21 mouse cellular contexts compared by ENCODE assay signal in the genomic region with DNA sequence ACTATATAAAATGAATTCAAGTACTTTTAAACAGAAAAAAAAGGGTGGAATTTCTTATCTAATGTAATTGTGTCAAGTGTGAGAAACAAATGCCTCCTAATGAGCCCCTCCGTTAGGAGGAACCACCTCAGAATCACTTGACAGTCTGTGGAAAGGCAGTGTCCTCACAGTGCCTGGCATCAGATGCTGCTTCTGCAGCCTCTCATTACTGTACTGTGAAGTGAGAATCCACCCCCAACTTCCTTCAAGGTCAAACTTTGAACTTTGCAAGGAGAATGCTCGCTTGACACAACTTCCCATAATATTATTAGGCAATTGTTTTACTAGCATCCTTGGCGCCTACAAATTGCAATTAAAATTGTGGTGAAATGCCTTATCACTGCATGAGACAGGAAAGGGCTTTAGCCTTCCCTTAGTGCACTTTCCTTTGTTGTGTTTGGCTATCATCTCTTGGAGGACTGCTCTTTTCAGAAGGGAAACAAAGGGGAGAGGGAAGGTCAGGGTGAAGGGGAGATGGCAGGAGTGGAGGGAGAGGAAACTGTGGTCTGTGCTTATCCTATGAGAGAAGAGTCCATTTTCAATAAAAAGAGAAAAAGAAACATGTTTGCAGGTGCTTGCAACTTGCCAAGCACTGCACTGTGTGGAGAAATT. TPM values are rescaled to one million over a fixed set of nuclear protein-coding genes. Genes with fewer than 3 reads are reported as not detected.
DNase-seq lines count a peak whose midpoint lies in the region; ATAC-seq and TF ChIP-seq lines count a peak whose summit lies in the region.
"Had no signal": no experiment of that assay in that cellular context is flagged by ENCODE, and none has a peak within 500 bp of the region (broad histone marks: within the 10 kb centered on the region; RNA-seq: fewer than 3 reads in every experiment).

No protein-coding gene starts in this region.

- peaks cover 6% of the 10 kb centered on the region; the same call in 1 of the 2 replicates for H3K4me1 ChIP-seq in kidney, adult 2 months (ENCODE audit: control insufficient read depth, insufficient read depth, low read length)
- H3K4me1 ChIP-seq in kidney, embryonic 14.5 days (ENCODE audit: control insufficient read depth, insufficient read depth, low read length): no peaks in the 10 kb centered on the region
- H3K4me1 ChIP-seq in heart, embryonic 11.5 days (ENCODE audit: control insufficient read depth, insufficient read depth, low read length): 0 out of 2 replicates have a peak, but pooled peaks cover 6% of the 10 kb centered on the region
- 0 out of 2 replicates have a peak, but pooled peaks cover 4% of the 10 kb centered on the region for H3K4me1 ChIP-seq in liver, embryonic 13.5 days (replicated peaks)
- H3K4me1 ChIP-seq: forebrain, embryonic 12.5 days; intestine, embryonic 15.5 days had no signal

- ATAC-seq in kidney, embryonic 14.5 days (ENCODE audit: low FRiP score, low TSS enrichment): no peak
- ATAC-seq in heart, embryonic 11.5 days (replicated peaks; ENCODE audit: insufficient number of reproducible peaks, low FRiP score, low TSS enrichment): peak; percentile 55; the same call in 1 of the 2 replicates
- ATAC-seq in liver, embryonic 13.5 days (ENCODE audit: low read depth): 0 out of 2 replicates have a peak, but pooled peaks have one; percentile 26
- ATAC-seq: intestine, embryonic 15.5 days; midbrain, embryonic 16.5 days; Patski had no signal

- H3K4me2 ChIP-seq in kidney, embryonic 14.5 days (replicated peaks; ENCODE audit: low read depth, low read length): no peak overlapping the region
- no peak overlapping the region for H3K4me2 ChIP-seq in heart, embryonic 11.5 days
- H3K4me2 ChIP-seq in liver, embryonic 13.5 days: no peak overlapping the region
- H3K4me2 ChIP-seq: forebrain, embryonic 12.5 days; hindbrain, embryonic 14.5 days; intestine, embryonic 15.5 days had no signal

- H3K4me3 ChIP-seq in kidney, adult 2 months (ENCODE audit: insufficient read depth, low read depth, low read length): no peak overlapping the region
- H3K4me3 ChIP-seq in kidney, embryonic 14.5 days (ENCODE audit: low read length): no peak overlapping the region
- H3K4me3 ChIP-seq in heart, embryonic 11.5 days (ENCODE audit: low read depth, low read length): no peak overlapping the region
- H3K4me3 ChIP-seq in liver, embryonic 13.5 days (replicated peaks): no peak overlapping the region
- H3K4me3 ChIP-seq: forebrain, embryonic 12.5 days; intestine, embryonic 15.5 days; megakaryocyte, embryonic 14.5 days had no signal

- 56% methylated on average over 3 of the region's 3 CpGs for WGBS in kidney, adult 2 months
- 55% methylated on average over 3 of the region's 3 CpGs for WGBS in kidney, embryonic 14.5 days
- 33% methylated on average over 3 of the region's 3 CpGs for WGBS in heart, embryonic 11.5 days (ENCODE audit: insufficient replicate concordance)
- WGBS in liver, embryonic 13.5 days (ENCODE audit: insufficient replicate concordance): 26% methylated on average over 3 of the region's 3 CpGs

- TF ChIP-seq CTCF in kidney, adult 2 months (conservative IDR thresholded peaks at IDR 0.05; ENCODE audit: insufficient read depth, insufficient read length, low read depth, low read length): no peak

- H3K9me3 ChIP-seq in kidney, embryonic 14.5 days (ENCODE audit: control insufficient read depth, low read length): no peaks in the 10 kb centered on the region
- H3K9me3 ChIP-seq in heart, embryonic 11.5 days (replicated peaks; ENCODE audit: control insufficient read depth, low read length): no peaks in the 10 kb centered on the region
- no peaks in the 10 kb centered on the region for H3K9me3 ChIP-seq in liver, embryonic 13.5 days (replicated peaks)
- H3K9me3 ChIP-seq: forebrain, embryonic 12.5 days; intestine, embryonic 15.5 days; megakaryocyte, embryonic 14.5 days had no signal

- peak; percentile 33 for DNase-seq in kidney, adult 2 months
- peak; percentile 14 for DNase-seq in 416B (ENCODE audit: low read depth)
- no peak for DNase-seq in liver, embryonic 13.5 days
- no peak for DNase-seq in urinary bladder, postnatal 25 days (ENCODE audit: low spot score)
- no peak for DNase-seq in gastrocnemius, postnatal 14 days
- DNase-seq: adrenal gland, postnatal 25 days; cerebellum, adult 18-20 months; cerebellum, postnatal 36 days; gastrocnemius, postnatal 25 days; spleen, adult 18-20 months had no signal

- intact Hi-C loops in gastrocnemius, postnatal 14 days (cut with DNase I; ENCODE audit: low total_unique reads): no loop called here

- no peak overlapping the region for H3K9ac ChIP-seq in kidney, embryonic 14.5 days (ENCODE audit: low read depth, low read length)
- H3K9ac ChIP-seq in heart, embryonic 11.5 days (ENCODE audit: low read depth, low read length): no peak overlapping the region
- no peak overlapping the region for H3K9ac ChIP-seq in liver, embryonic 13.5 days
- H3K9ac ChIP-seq: forebrain, embryonic 12.5 days; hindbrain, embryonic 14.5 days; intestine, embryonic 15.5 days had no signal

- H3K27ac ChIP-seq in kidney, adult 2 months (ENCODE audit: insufficient read depth, low read depth, low read length): no peak overlapping the region
- H3K27ac ChIP-seq in kidney, embryonic 14.5 days (ENCODE audit: low read depth, low read length): no peak overlapping the region
- H3K27ac ChIP-seq in heart, embryonic 11.5 days (ENCODE audit: low read depth, low read length): no peak overlapping the region; the same call in 1 of the 2 replicates
- no peak overlapping the region for H3K27ac ChIP-seq in liver, embryonic 13.5 days
- H3K27ac ChIP-seq: forebrain, embryonic 12.5 days; hindbrain, embryonic 14.5 days; intestine, embryonic 15.5 days had no signal

- TF ChIP-seq POLR2A in kidney, adult 2 months (IDR thresholded peaks at IDR 0.05; ENCODE audit: low read depth, low read length): no peak

- H3K36me3 ChIP-seq in kidney, adult 2 months (ENCODE audit: control insufficient read depth, insufficient read depth, low read length): no peaks in the 10 kb centered on the region
- no peaks in the 10 kb centered on the region for H3K36me3 ChIP-seq in kidney, embryonic 14.5 days (ENCODE audit: control insufficient read depth, insufficient read depth, low read length)
- no peaks in the 10 kb centered on the region for H3K36me3 ChIP-seq in heart, embryonic 11.5 days (ENCODE audit: control insufficient read depth, insufficient read depth, low read length)
- H3K36me3 ChIP-seq in liver, embryonic 13.5 days: no peaks in the 10 kb centered on the region
- H3K36me3 ChIP-seq: forebrain, embryonic 12.5 days; intestine, embryonic 15.5 days had no signal

- no peaks in the 10 kb centered on the region for H3K27me3 ChIP-seq in kidney, adult 2 months (replicated peaks; ENCODE audit: control insufficient read depth, insufficient read depth, low read length)
- no peaks in the 10 kb centered on the region for H3K27me3 ChIP-seq in kidney, embryonic 14.5 days (ENCODE audit: control insufficient read depth, insufficient read depth, low read length)
- H3K27me3 ChIP-seq in heart, embryonic 11.5 days (ENCODE audit: control insufficient read depth, insufficient read depth, low read length): no peaks in the 10 kb centered on the region
- no peaks in the 10 kb centered on the region for H3K27me3 ChIP-seq in liver, embryonic 13.5 days
- H3K27me3 ChIP-seq: forebrain, embryonic 12.5 days; intestine, embryonic 15.5 days; Patski had no signal

RNA-seq across cellular contexts. Expression of a gene that starts 5.3 kb away (rescaled TPM):
- 0.05 and 0.11 TPM in 2 replicates for polyA plus RNA-seq in kidney, adult 2 months (2012; rRNA removed)
- 0.14 and 0.46 TPM in 2 replicates for polyA plus RNA-seq in kidney, embryonic 14.5 days (2014; fragmentation: Nextera tagmentation; extraction: Ambion mirVana)
- polyA plus RNA-seq in heart, embryonic 11.5 days (2014; fragmentation: Nextera tagmentation; extraction: Ambion mirVana): 1.9 and 2.4 TPM in 2 replicates
- polyA plus RNA-seq in liver, embryonic 13.5 days (2015; fragmentation: Nextera tagmentation; extraction: Ambion mirVana): 0.35 and 0.51 TPM in 2 replicates
- under 1 TPM in 1 of 2 experiments, not detected in 1; 0.16 TPM for total RNA-seq in gastrocnemius, postnatal 14 days (2021)
- total RNA-seq: adrenal gland, postnatal 25 days; gastrocnemius, postnatal 25 days; left cerebral cortex, adult 18-20 months had no signal
- polyA plus RNA-seq: stomach, embryonic 14.5 days had no signal

RNA-seq across cellular contexts. Expression of a gene that starts 23.1 kb away (rescaled TPM):
- 0.07 and 0.23 TPM in 2 replicates for polyA plus RNA-seq in kidney, adult 2 months (2012; rRNA removed)
- polyA plus RNA-seq in kidney, embryonic 14.5 days (2014; fragmentation: Nextera tagmentation; extraction: Ambion mirVana): not detected in 2 replicates
- polyA plus RNA-seq in heart, embryonic 11.5 days (2014; fragmentation: Nextera tagmentation; extraction: Ambion mirVana): not detected in 2 replicates
- not detected in 2 replicates for polyA plus RNA-seq in liver, embryonic 13.5 days (2015; fragmentation: Nextera tagmentation; extraction: Ambion mirVana)
- total RNA-seq in gastrocnemius, postnatal 14 days (2021): not detected
- total RNA-seq: adrenal gland, postnatal 25 days; gastrocnemius, postnatal 25 days; left cerebral cortex, adult 18-20 months had no signal
- polyA plus RNA-seq: forebrain, embryonic 12.5 days; hindbrain, embryonic 14.5 days; limb, embryonic 11.5 days; midbrain, embryonic 16.5 days; stomach, embryonic 14.5 days had no signal

Comparison
In these comparisons a context has a peak if more than half of its experiments do, and no peak if none do; other contexts are left out.
1. DNase-seq: peak in kidney, adult 2 months (single experiment) and 416B (single experiment); none in liver, embryonic 13.5 days (single experiment), urinary bladder, postnatal 25 days (single experiment) and gastrocnemius, postnatal 14 days (single experiment).